Mouse (Mus musculus): ENCODE results near the gene Mrrf.
"Not testable (repeated sequence)": the region's sequence is repeated elsewhere in the genome, so short reads cannot be mapped to it uniquely, and the experiment has no call there.

Gene Mrrf

DNA sequence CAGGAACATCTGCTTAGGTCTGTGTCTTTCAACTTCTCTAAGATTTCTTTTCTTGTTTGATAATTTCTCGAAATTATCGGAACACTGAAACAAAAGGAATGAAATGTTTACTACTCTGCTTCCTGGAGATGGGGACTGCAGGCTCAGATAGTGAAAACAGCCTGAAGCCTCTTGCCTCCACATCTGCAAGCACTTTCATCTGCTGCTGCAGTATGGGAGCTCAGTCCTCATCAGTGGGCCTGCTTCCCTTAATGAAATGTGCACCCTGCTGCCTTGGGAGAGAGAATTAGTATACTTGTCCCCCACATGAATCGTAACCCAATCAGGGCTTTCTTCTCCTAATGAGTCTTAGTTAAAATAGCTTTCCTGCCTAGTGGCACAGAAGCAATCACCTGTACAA lies 7.1 kb upstream of the Mrrf start:
- no peak for DNase-seq (ENCODE audit: low read depth, low spot score)

- no peak for DNase-seq (ENCODE audit: low read depth, low spot score)
Observed at GRCm38 (mm10) chr2:36135887-36136286, 302 bp upstream of the Mrrf start.

GRCm38 (mm10) chr2:36139096-36139495 lies 2.9 kb downstream of the Mrrf start:
- no peak for DNase-seq (ENCODE audit: low read depth, low spot score)

DNA sequence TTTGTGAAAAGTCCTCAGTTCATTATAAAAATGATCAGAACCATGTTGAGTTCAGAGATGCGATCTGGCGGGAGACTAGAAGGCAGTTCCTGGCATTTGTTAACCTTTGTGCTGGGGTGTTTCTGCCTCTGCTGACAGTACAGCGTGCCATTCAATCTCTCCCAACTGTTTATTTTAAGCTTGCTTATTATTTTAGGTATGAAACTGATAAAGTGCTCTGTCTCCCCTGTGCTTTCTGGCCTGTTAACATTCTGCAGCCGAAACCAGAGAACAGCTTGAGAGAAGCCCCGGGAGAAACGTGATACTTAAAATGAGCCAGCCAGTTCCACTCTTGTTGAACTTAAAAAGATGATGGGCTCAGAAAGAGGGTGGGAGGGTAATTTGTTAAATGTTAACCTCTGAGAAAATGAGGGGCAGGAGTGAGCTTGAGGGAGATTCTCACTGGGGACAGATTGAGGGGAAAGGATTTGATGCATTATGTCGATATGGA lies 12.7 kb downstream of the Mrrf start:
- no peak for DNase-seq (ENCODE audit: low read depth, low spot score)

DNA sequence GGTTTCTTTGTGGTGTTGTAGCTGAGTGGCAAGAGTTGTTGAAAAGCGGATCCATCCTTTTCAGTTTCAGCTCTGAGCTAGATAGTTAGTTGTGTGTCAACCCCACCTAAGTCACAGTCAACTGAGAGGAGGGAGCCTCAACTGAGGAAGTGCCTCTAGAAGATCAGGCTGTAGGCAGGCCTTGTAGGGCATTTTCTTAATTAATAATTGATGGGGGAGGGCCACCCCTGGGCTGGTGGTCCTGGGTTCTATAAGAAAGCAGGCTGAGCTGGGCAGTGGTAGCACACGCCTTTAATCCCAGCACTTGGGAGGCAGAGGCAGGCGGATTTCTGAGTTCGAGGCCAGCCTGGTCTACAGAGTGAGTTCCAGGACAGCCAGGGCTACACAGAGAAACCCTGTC lies 16.2 kb downstream of the Mrrf start:
- not testable (repeated sequence) for DNase-seq (ENCODE audit: low read depth, low spot score)

DNA sequence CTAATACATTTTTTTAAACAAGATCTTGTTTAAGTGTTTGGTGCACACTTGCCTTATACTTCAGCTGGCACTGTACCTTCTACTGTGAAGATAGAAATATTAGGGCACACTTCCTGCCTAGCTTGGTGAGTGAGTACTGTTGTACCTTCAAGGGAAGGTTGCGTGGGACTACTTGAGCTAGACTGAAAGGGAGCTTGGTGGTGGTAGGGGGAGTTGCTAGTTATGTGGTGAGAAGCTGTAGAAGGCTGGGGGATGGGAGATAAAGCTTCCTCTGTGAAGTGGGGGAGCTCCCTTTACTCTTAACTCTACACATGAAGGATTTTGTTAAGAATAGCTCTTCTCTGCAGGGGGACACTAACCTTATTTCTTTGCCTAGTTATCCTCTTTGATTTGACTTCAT lies 21.3 kb downstream of the Mrrf start:
- DNase-seq (ENCODE audit: low read depth, low spot score): no peak

GRCm38 (mm10) chr2:36159336-36159735 lies 23.1 kb downstream of the Mrrf start:
- no peak for DNase-seq (ENCODE audit: low read depth, low spot score)

DNA sequence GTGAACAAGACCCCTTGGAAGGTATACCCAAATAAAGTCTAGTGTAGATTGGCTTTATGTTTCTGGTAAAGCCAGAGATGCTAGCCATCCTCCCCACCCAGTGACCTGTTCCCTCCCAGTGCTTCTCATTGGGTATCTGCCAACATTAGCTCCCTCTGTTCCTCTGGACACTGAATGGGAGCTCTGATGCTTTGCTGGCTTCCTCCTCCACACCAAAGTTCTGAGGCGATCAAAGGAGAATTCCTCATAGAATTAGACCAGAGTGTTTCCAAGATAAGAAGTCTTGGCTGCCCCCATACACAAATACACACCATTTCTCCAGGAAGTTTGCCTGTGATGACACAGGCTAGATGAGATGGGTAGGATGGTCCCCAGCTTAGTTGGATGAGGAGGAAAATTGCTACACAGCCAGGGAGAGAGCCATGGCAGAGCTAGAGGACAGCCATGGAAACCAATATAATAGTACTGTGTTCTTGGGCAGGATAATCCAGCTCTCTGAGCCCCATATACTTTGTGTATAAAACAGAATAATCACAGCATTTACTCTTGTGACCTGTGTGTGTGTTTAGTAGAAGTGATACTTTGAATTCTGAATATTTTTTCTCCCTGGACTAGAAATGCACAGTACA lies 31.9 kb downstream of the Mrrf start:
- no peak for DNase-seq (ENCODE audit: low read depth, low spot score)

DNA sequence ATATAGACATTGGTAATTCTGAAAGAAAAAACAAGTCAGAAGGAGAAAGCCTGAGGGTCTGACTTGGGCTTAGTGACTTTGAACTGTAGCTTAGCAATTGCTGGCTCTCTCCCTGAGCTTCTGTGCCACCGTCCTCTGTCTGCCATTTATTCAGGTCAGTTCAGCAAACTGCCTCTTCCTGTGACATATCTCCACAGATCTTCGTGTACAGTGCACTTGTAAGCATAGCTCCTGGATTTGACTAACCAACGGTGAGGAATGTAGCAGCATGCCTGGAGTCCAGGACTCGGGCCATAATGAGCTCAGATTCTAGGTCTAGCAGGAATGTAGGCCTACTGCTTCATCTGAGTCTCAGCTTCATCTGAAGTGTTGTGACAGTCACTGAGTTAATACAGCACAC lies 33.0 kb downstream of the Mrrf start:
- no peak for DNase-seq (ENCODE audit: low read depth, low spot score)

- DNase-seq (ENCODE audit: low read depth, low spot score): no peak
Observed at GRCm38 (mm10) chr2:36172136-36172535, 35.9 kb downstream of the Mrrf start.

DNA sequence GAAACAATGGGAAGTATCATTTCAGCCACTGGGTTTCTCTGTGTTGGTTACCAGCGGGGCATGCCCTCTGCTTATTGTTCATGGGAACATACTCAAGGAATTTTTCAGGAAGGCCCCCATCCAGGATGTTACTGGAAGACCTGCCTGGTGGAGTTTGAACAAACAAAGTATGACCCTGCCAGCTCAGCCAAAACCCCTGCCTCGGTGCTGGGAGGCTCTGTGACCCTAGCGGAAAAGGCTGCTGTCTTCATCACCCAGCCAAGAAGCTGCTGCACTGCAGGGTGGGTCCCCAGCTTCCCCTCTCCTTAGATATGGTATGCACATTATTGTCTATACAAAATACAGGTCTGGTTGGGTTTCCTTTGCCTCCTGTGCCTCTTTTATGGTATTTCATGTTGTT lies 36.4 kb downstream of the Mrrf start:
- DNase-seq (ENCODE audit: low read depth, low spot score): no peak

GRCm38 (mm10) chr2:36179487-36179886 lies 43.3 kb downstream of the Mrrf start:
- no peak for DNase-seq (ENCODE audit: low read depth, low spot score)

GRCm38 (mm10) chr2:36181587-36182368 lies 45.6 kb downstream of the Mrrf start:
- DNase-seq (ENCODE audit: low read depth, low spot score): not testable (repeated sequence)

- DNase-seq (ENCODE audit: low read depth, low spot score): no peak
Observed at GRCm38 (mm10) chr2:36183278-36183677, 47.1 kb downstream of the Mrrf start.

GRCm38 (mm10) chr2:36184192-36184591 lies 48.0 kb downstream of the Mrrf start:
- no peak for DNase-seq (ENCODE audit: low read depth, low spot score)

DNA sequence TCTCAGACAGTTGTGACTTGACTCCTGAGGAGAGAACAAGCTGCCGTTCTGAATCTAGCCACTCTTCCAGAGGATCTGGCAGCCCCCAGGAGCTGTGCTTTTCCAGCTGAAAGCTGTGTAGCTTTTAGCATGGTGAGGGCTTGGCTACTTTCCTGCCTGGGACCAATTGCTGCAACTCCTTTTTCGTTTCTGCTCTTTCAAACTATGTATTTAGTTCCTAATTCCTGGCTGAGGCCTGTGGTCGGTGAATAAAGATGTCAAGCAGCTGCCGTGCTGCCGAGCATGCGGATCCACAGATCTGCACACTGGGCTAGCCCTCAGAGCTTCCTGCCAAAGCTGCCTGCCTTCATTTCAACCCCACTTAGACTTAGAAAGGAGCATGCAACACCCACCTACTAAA lies 48.7 kb downstream of the Mrrf start:
- no peak for DNase-seq (ENCODE audit: low read depth, low spot score)

GRCm38 (mm10) chr2:36189200-36189599 lies 53.0 kb downstream of the Mrrf start:
- DNase-seq (ENCODE audit: low read depth, low spot score): not testable (repeated sequence)

DNA sequence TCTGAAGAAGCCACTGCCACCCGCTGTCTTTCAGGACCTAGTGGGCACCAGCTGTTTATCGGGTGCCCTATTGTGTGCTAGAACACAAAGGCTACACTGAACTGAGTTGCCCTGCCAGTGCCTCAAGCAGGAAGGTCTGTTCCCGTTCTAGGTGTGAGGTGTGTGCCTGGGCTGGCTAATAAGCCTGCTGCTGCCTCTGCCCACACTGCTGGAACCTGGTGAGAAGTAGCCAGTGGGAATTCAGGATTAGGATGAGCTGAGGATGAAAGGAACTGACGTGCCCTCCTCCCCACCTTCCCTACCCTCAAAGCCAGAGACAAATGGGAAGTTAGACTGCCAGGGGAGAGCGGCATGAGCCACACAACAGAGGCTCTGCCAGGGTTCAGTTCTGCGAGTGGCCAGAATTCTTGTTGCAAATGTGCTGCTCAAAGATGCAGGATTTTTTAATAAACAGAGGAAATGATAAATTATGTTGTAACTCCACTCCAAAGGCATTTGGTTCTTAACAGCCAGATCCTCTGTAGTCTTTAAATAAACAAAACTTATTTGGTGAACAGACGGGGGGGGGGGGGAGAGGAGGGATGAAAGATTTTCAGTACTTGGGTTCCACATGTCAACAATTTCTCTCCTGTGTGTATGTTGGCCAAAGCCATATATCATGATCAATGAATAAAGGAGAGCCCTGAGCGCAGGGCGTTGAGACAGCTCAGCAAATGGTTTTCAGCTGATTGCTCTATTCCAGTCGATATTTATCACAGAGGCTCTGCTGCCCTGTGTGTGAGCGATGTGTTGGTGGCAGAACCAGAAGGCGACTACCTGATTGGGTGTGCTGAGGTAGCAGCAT lies 55.1 kb downstream of the Mrrf start:
- DNase-seq (ENCODE audit: low read depth, low spot score): no peak

GRCm38 (mm10) chr2:36197021-36197420 lies 60.8 kb downstream of the Mrrf start:
- no peak for DNase-seq (ENCODE audit: low read depth, low spot score)

DNA sequence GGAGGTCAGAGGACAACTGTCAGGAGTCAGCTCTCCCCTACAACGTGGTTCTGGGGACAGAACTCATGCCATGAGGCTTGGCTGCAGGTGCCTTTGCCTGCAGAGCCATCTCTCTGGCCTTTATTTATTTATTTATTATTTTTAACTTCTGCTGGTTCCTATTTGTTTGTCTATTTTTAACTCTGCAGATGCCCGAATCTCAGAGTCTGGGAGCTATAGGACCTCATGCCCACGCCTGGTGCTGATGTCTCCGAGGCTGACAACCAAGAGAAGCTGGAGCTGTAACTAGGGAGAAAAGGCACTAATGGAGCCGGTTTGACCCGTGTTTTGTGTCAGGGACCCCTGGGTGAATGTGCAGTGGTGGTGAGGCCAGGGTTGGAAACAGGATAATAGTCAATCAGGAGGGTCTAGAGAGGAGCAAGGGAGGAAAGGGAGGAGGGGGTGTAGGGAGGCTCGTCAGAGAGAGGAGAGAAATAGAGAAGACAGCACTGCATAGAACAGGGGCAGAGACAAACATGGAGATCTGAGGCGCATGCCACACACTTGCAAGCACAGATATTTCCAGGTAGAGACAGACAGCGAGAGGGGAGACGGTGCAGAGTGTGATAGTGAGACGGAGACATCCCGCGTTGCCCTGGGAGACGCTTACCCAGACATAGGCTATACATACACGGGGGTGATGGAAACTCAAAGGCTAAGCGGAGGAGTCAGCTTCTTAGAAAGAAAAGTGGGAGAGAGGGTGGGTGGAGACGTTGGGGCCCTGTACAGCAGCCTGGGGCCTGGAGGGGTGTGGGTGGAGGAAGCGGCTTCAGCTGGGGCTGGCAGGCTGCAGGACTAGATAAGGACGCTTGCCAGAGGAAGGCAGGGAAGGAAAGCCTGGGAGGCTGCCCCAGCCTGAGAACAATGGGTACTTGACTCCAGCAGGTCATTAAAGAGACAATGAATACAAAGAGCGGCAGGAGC lies 62.0 kb downstream of the Mrrf start:
- DNase-seq (ENCODE audit: low read depth, low spot score): no peak

DNA sequence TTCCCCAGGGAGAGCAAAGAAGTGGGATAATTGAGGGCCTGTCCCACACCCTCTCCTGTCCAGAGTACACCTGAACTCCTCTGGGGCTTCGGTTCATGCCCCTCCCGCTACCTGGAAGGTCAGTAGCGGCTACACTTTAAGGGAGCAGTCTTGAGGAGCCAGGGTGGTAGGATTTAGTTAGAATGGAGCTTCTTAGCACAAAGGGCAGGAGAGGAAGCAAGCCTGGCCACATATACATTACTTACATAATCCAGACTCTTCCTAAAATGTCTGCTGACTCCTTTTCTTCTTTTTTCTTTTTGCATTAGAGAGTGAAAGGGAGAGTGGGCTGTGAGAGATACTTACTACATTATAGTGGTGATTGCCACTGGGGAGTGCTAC lies 62.7 kb downstream of the Mrrf start:
- DNase-seq (ENCODE audit: low read depth, low spot score): no peak
